Mouse (Mus musculus): ENCODE data around the gene Rhoc. TPM values are rescaled to one million over a fixed set of nuclear protein-coding genes. Genes with fewer than 3 reads are reported as not detected.

Gene Rhoc
- polyA plus RNA-seq, 1 experiment from 2014 or later: 166 TPM

DNA sequence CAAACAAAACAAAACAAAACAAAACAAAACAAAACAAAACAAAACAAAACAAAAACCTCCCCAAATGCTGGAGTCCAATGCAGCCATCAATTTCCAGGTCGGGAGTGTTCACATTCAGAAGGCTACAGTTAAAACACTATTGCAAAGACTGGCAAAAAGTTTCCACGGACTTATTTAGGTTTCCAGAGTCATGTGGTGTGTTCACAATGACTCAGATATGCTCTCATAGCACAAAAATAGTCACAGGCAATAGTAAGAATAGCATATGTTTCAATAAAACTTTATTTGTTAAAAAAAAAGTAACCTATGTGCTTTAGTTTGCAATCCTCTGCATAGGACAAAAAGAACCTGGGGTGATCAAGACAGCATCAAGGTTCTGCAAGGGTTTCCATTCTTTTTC is 21.0 kb upstream of the Rhoc start:
- no peaks in the 10 kb centered on the region for H3K36me3 ChIP-seq (ENCODE audit: control insufficient read depth, insufficient read depth, low read length)
- no peak overlapping the region for H3K4me3 ChIP-seq (ENCODE audit: low read depth, low read length)
- DNase-seq (ENCODE audit: low spot score) (no peak), ATAC-seq (replicated peaks; ENCODE audit: low FRiP score, low TSS enrichment, low read depth) (no peak)
- WGBS: 63% methylated on average over 2 of the region's 2 CpGs
- no peaks in the 10 kb centered on the region for H3K9me3 ChIP-seq (ENCODE audit: control insufficient read depth, low read length)
- H3K27me3 ChIP-seq (replicated peaks; ENCODE audit: control insufficient read depth, insufficient read depth, low read length): no peaks in the 10 kb centered on the region
- H3K4me1 ChIP-seq (replicated peaks; ENCODE audit: control insufficient read depth, insufficient read depth, low read length): no peaks in the 10 kb centered on the region
- H3K4me2 ChIP-seq (ENCODE audit: low read length): no peak overlapping the region
- no peak overlapping the region for H3K9ac ChIP-seq (ENCODE audit: low read length)
- H3K27ac ChIP-seq (ENCODE audit: low read depth): no peak overlapping the region

GRCm38 (mm10) chr3:104767716-104768115 is 20.5 kb upstream of the Rhoc start:
- H3K9me3 ChIP-seq (ENCODE audit: control insufficient read depth, low read length): no peaks in the 10 kb centered on the region
- no peaks in the 10 kb centered on the region for H3K4me1 ChIP-seq (replicated peaks; ENCODE audit: control insufficient read depth, insufficient read depth, low read length)
- H3K27me3 ChIP-seq (replicated peaks; ENCODE audit: control insufficient read depth, insufficient read depth, low read length): no peaks in the 10 kb centered on the region
- no peak overlapping the region for H3K4me2 ChIP-seq (ENCODE audit: low read length)
- no peak overlapping the region for H3K4me3 ChIP-seq (ENCODE audit: low read depth, low read length)
- no peak overlapping the region for H3K27ac ChIP-seq (ENCODE audit: low read depth)
- DNase-seq (ENCODE audit: low spot score): no peak
- 84% methylated on average over 4 of the region's 4 CpGs for WGBS
- no peak for ATAC-seq (replicated peaks; ENCODE audit: low FRiP score, low TSS enrichment, low read depth)
- no peak overlapping the region for H3K9ac ChIP-seq (ENCODE audit: low read length)
- H3K36me3 ChIP-seq (ENCODE audit: control insufficient read depth, insufficient read depth, low read length): no peaks in the 10 kb centered on the region

DNA sequence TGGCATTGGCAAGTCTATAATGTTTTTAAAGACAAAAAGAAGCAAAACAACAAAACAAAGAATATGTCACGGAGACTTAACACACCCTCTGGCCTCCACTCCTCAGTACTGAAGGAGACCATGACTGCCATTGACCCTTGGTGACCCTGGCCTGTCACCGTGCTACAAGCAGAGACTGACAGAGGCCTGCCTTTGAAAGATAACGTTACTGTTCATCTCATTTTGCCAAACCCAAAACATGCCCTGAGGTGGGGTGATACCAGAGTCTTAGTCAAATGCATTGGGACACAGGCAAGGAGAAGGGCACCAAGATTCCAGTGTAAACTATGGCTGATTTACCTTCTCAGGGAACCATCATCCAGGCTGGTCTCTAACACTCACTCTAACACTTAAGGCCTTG is 19.0 kb upstream of the Rhoc start:
- 70% methylated on average over 3 of the region's 3 CpGs for WGBS

GRCm38 (mm10) chr3:104770035-104770434 is 18.1 kb upstream of the Rhoc start:
- Histone ChIP-seq H3K9me3 (ENCODE audit: control insufficient read depth, low read length) (no peaks in the 10 kb centered on the region), H3K4me2 (ENCODE audit: low read length) (no peak overlapping the region), H3K4me1 (replicated peaks; ENCODE audit: control insufficient read depth, insufficient read depth, low read length) (no peaks in the 10 kb centered on the region), H3K27me3 (replicated peaks; ENCODE audit: control insufficient read depth, insufficient read depth, low read length) (no peaks in the 10 kb centered on the region), H3K9ac (ENCODE audit: low read length) (no peak overlapping the region), H3K36me3 (ENCODE audit: control insufficient read depth, insufficient read depth, low read length) (no peaks in the 10 kb centered on the region), H3K4me3 (ENCODE audit: low read depth, low read length) (no peak overlapping the region), H3K27ac (ENCODE audit: low read depth) (no peak overlapping the region)
- 59% methylated on average over 10 of the region's 10 CpGs for WGBS
- DNase-seq (ENCODE audit: low spot score): no peak
- no peak for ATAC-seq (replicated peaks; ENCODE audit: low FRiP score, low TSS enrichment, low read depth)

More for the DNA sequence above, 19.0 kb upstream of the Rhoc start:
- H3K9ac ChIP-seq (ENCODE audit: low read length): no peak overlapping the region
- no peak for ATAC-seq (replicated peaks; ENCODE audit: low FRiP score, low TSS enrichment, low read depth)
- no peaks in the 10 kb centered on the region for H3K36me3 ChIP-seq (ENCODE audit: control insufficient read depth, insufficient read depth, low read length)
- H3K4me1 ChIP-seq (replicated peaks; ENCODE audit: control insufficient read depth, insufficient read depth, low read length): no peaks in the 10 kb centered on the region
- H3K9me3 ChIP-seq (ENCODE audit: control insufficient read depth, low read length): no peaks in the 10 kb centered on the region
- H3K27ac ChIP-seq (ENCODE audit: low read depth): no peak overlapping the region
- DNase-seq (ENCODE audit: low spot score): no peak
- no peak overlapping the region for H3K4me3 ChIP-seq (ENCODE audit: low read depth, low read length)
- H3K27me3 ChIP-seq (replicated peaks; ENCODE audit: control insufficient read depth, insufficient read depth, low read length): no peaks in the 10 kb centered on the region
- H3K4me2 ChIP-seq (ENCODE audit: low read length): no peak overlapping the region

DNA sequence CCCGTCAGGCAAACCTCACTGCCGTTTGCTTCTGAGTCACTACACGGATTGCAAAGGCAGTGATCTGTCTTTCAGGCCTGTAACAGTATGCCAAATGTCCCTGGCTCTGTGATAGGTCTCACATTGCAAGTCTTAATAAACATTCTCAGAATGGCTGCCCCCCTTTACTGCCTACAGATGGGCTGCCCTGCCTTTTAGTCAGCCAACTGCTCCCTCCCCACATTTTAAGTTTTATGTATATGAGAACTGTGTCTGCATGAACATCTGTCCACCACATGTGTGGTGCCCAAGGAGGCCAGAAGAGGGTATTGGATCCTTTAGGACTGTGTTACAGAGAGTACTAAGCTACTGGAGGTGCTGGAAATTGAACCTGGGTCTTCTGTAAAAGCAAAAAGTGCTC is 17.3 kb upstream of the Rhoc start:
- H3K36me3 ChIP-seq (ENCODE audit: control insufficient read depth, insufficient read depth, low read length): no peaks in the 10 kb centered on the region
- no peaks in the 10 kb centered on the region for H3K4me1 ChIP-seq (replicated peaks; ENCODE audit: control insufficient read depth, insufficient read depth, low read length)
- H3K4me2 ChIP-seq (ENCODE audit: low read length): no peak overlapping the region
- H3K9ac ChIP-seq (ENCODE audit: low read length): no peak overlapping the region
- H3K4me3 ChIP-seq (ENCODE audit: low read depth, low read length): no peak overlapping the region
- no peak overlapping the region for H3K27ac ChIP-seq (ENCODE audit: low read depth)
- WGBS: 63% methylated on average over 3 of the region's 3 CpGs
- no peak for DNase-seq (ENCODE audit: low spot score)
- H3K9me3 ChIP-seq (ENCODE audit: control insufficient read depth, low read length): no peaks in the 10 kb centered on the region
- ATAC-seq (replicated peaks; ENCODE audit: low FRiP score, low TSS enrichment, low read depth): no peak
- H3K27me3 ChIP-seq (replicated peaks; ENCODE audit: control insufficient read depth, insufficient read depth, low read length): peaks cover 4% of the 10 kb centered on the region

DNA sequence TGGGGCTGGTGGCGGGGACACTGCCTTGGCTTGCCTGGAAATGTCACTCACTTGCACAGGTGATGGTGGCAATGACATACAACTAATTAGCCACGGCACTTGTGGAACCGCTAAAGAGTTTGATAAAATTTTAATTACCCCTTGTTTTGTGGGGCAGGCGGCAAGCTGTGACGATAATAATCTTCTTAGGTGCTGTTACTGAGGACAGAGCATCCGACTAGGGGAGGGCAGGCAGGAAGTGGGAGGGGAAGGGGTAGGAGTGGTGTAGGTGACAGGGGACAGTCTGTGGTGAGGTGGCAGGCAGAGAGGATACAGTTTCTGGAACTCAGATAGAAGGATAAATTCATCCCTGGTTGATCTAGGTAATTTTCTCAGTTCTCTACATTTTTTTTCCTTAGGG is 16.7 kb upstream of the Rhoc start:
- Histone ChIP-seq H3K9me3 (ENCODE audit: control insufficient read depth, low read length) (no peaks in the 10 kb centered on the region), H3K27ac (ENCODE audit: low read depth) (no peak overlapping the region)
- DNase-seq (ENCODE audit: low spot score): no peak

GRCm38 (mm10) chr3:104773301-104773700 is 14.9 kb upstream of the Rhoc start:
- Histone ChIP-seq H3K4me3 (ENCODE audit: low read depth, low read length) (no peak overlapping the region), H3K27ac (ENCODE audit: low read depth) (no peak overlapping the region), H3K4me1 (replicated peaks; ENCODE audit: control insufficient read depth, insufficient read depth, low read length) (no peaks in the 10 kb centered on the region), H3K9me3 (ENCODE audit: control insufficient read depth, low read length) (no peaks in the 10 kb centered on the region), H3K27me3 (replicated peaks; ENCODE audit: control insufficient read depth, insufficient read depth, low read length) (peaks cover 28% of the 10 kb centered on the region), H3K4me2 (ENCODE audit: low read length) (no peak overlapping the region), H3K9ac (ENCODE audit: low read length) (no peak overlapping the region), H3K36me3 (ENCODE audit: control insufficient read depth, insufficient read depth, low read length) (no peaks in the 10 kb centered on the region)
- ATAC-seq (replicated peaks; ENCODE audit: low FRiP score, low TSS enrichment, low read depth) (no peak), DNase-seq (ENCODE audit: low spot score) (no peak)
- WGBS: 74% methylated on average over 7 of the region's 7 CpGs

More for the DNA sequence above, 16.7 kb upstream of the Rhoc start:
- WGBS: 60% methylated on average over 6 of the region's 6 CpGs
- Histone ChIP-seq H3K4me1 (replicated peaks; ENCODE audit: control insufficient read depth, insufficient read depth, low read length) (no peaks in the 10 kb centered on the region), H3K9ac (ENCODE audit: low read length) (no peak overlapping the region), H3K36me3 (ENCODE audit: control insufficient read depth, insufficient read depth, low read length) (no peaks in the 10 kb centered on the region), H3K27me3 (replicated peaks; ENCODE audit: control insufficient read depth, insufficient read depth, low read length) (peaks cover 9% of the 10 kb centered on the region), H3K4me3 (ENCODE audit: low read depth, low read length) (no peak overlapping the region), H3K4me2 (ENCODE audit: low read length) (no peak overlapping the region)
- no peak for ATAC-seq (replicated peaks; ENCODE audit: low FRiP score, low TSS enrichment, low read depth)

GRCm38 (mm10) chr3:104777342-104777741 is 10.8 kb upstream of the Rhoc start:
- Histone ChIP-seq H3K4me2 (ENCODE audit: low read length) (peak overlapping the region; percentile 54), H3K27me3 (replicated peaks; ENCODE audit: control insufficient read depth, insufficient read depth, low read length) (peaks cover 65% of the 10 kb centered on the region), H3K9ac (ENCODE audit: low read length) (peak overlapping the region; percentile 31), H3K4me3 (ENCODE audit: low read depth, low read length) (peak overlapping the region; percentile 31), H3K27ac (ENCODE audit: low read depth) (no peak overlapping the region), H3K4me1 (replicated peaks; ENCODE audit: control insufficient read depth, insufficient read depth, low read length) (peaks cover 18% of the 10 kb centered on the region; the same call in 1 of the 2 replicates), H3K36me3 (ENCODE audit: control insufficient read depth, insufficient read depth, low read length) (no peaks in the 10 kb centered on the region), H3K9me3 (ENCODE audit: control insufficient read depth, low read length) (no peaks in the 10 kb centered on the region)
- under 1% methylated on average over 20 of the region's 20 CpGs for WGBS
- DNase-seq (ENCODE audit: low spot score): peak; percentile 75
- ATAC-seq (replicated peaks; ENCODE audit: low FRiP score, low TSS enrichment, low read depth): no peak

DNA sequence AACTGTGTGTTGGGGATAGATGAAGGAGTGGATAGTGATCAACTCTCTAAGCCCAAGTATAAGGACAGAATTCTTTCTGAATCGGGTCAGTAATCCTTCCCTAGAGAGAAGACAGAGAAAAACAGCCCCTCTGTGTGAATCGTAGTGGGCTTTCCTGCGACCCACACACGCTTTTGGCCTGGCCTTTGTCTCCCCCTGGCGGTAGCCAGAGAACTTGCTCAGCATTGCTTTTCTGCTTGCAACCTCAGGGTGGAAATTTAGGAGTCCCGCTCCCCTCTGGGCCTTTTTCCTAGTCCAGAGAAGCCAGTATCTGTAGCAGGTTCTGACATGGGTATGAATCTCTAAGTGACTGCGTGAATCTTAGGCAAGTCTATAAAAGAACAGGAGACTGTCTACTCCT is 8.2 kb upstream of the Rhoc start:
- Histone ChIP-seq H3K36me3 (ENCODE audit: control insufficient read depth, insufficient read depth, low read length) (no peaks in the 10 kb centered on the region), H3K27me3 (replicated peaks; ENCODE audit: control insufficient read depth, insufficient read depth, low read length) (peaks cover 82% of the 10 kb centered on the region), H3K27ac (ENCODE audit: low read depth) (no peak overlapping the region), H3K4me1 (replicated peaks; ENCODE audit: control insufficient read depth, insufficient read depth, low read length) (peaks cover 19% of the 10 kb centered on the region; the same call in 1 of the 2 replicates), H3K9me3 (ENCODE audit: control insufficient read depth, low read length) (no peaks in the 10 kb centered on the region), H3K9ac (ENCODE audit: low read length) (no peak overlapping the region), H3K4me2 (ENCODE audit: low read length) (no peak overlapping the region), H3K4me3 (ENCODE audit: low read depth, low read length) (no peak overlapping the region)
- DNase-seq (ENCODE audit: low spot score) (peak; percentile 87), ATAC-seq (replicated peaks; ENCODE audit: low FRiP score, low TSS enrichment, low read depth) (no peak)
- 1% methylated on average over 7 of the region's 7 CpGs for WGBS
